Mouse (Mus musculus): ENCODE results near the gene Pmepa1.

Pmepa1 gene

GRCm38 (mm10) chr2:173278846-173279580 is 2.7 kb upstream of the Pmepa1 start:
- peak in 1 of 2 experiments; percentile 56 for DNase-seq (ENCODE audit: inconsistent age in 2 of 2, low spot score in 1 of 2)

GRCm38 (mm10) chr2:173276859-173277258 is 526 bp upstream of the Pmepa1 start:
- DNase-seq (ENCODE audit: inconsistent age in 2 of 2, low spot score in 1 of 2): peak in 1 of 2 experiments; percentile 54

- peak; percentile 59 to 86 for DNase-seq (ENCODE audit: inconsistent age in 2 of 2, low spot score in 1 of 2)
Measured at GRCm38 (mm10) chr2:173275343-173276201, 761 bp downstream of the Pmepa1 start.

- DNase-seq (ENCODE audit: inconsistent age in 2 of 2, low spot score in 1 of 2): no peak
Measured at GRCm38 (mm10) chr2:173274428-173275342, 1.6 kb downstream of the Pmepa1 start.

- DNase-seq (ENCODE audit: inconsistent age in 2 of 2, low spot score in 1 of 2): no peak
Measured at GRCm38 (mm10) chr2:173273885-173274284, 2.4 kb downstream of the Pmepa1 start.

- DNase-seq (ENCODE audit: inconsistent age in 2 of 2, low spot score in 1 of 2): peak in 1 of 2 experiments; percentile 62
Measured at GRCm38 (mm10) chr2:173272354-173272900, 3.9 kb downstream of the Pmepa1 start.

- DNase-seq (ENCODE audit: inconsistent age in 2 of 2, low spot score in 1 of 2): no peak
Measured at GRCm38 (mm10) chr2:173271541-173271940, 4.8 kb downstream of the Pmepa1 start.

GRCm38 (mm10) chr2:173270601-173271248 is 5.6 kb downstream of the Pmepa1 start:
- no peak for DNase-seq (ENCODE audit: inconsistent age in 2 of 2, low spot score in 1 of 2)

GRCm38 (mm10) chr2:173270196-173270595 is 6.1 kb downstream of the Pmepa1 start:
- no peak for DNase-seq (ENCODE audit: inconsistent age in 2 of 2, low spot score in 1 of 2)

- no peak for DNase-seq (ENCODE audit: inconsistent age in 2 of 2, low spot score in 1 of 2)
Measured at GRCm38 (mm10) chr2:173267562-173267961, 8.8 kb downstream of the Pmepa1 start.

GRCm38 (mm10) chr2:173266349-173267112 is 9.8 kb downstream of the Pmepa1 start:
- no peak for DNase-seq (ENCODE audit: inconsistent age in 2 of 2, low spot score in 1 of 2)

GRCm38 (mm10) chr2:173265468-173266265 is 10.7 kb downstream of the Pmepa1 start:
- DNase-seq (ENCODE audit: inconsistent age in 2 of 2, low spot score in 1 of 2): no peak

GRCm38 (mm10) chr2:173264467-173265128 is 11.7 kb downstream of the Pmepa1 start:
- DNase-seq (ENCODE audit: inconsistent age in 2 of 2, low spot score in 1 of 2): peak in 1 of 2 experiments; percentile 52

- DNase-seq (ENCODE audit: inconsistent age in 2 of 2, low spot score in 1 of 2): peak; percentile 36 to 44
Measured at GRCm38 (mm10) chr2:173263636-173264330, 12.6 kb downstream of the Pmepa1 start.

GRCm38 (mm10) chr2:173261497-173261896 is 14.8 kb downstream of the Pmepa1 start:
- DNase-seq (ENCODE audit: inconsistent age in 2 of 2, low spot score in 1 of 2): peak in 1 of 2 experiments; percentile 56

GRCm38 (mm10) chr2:173258459-173259091 is 17.8 kb downstream of the Pmepa1 start:
- no peak for DNase-seq (ENCODE audit: inconsistent age in 2 of 2, low spot score in 1 of 2)

- DNase-seq (ENCODE audit: inconsistent age in 2 of 2, low spot score in 1 of 2): peak; percentile 57 to 82
Measured at GRCm38 (mm10) chr2:173257610-173258009, 18.7 kb downstream of the Pmepa1 start.

Data from adrenal gland, adult (tissue).